Mouse (Mus musculus) macrophage (primary cell): Measurements from ENCODE around the gene Ankrd34a. TPM values are rescaled to one million over a fixed set of nuclear protein-coding genes. Genes with fewer than 3 reads are reported as not detected.
A peak's percentile ranks its signal among the peaks of the same experiment; 100 is the strongest.

Experiments
- H3K27ac ChIP-seq: fragments of 350-480 bp; formaldehyde crosslinking; 2 replicates; pipeline ENCODE4 v1.9.0; 2021
- H3K36me3 ChIP-seq: fragments of 350-480 bp; formaldehyde crosslinking; 2 replicates; pipeline ENCODE4 v1.9.0; 2021; ENCODE audit errors: inconsistent target
- H3K4me3 ChIP-seq: fragments of 350-480 bp; formaldehyde crosslinking; 2 replicates; pipeline ENCODE4 v1.9.0; 2021; ENCODE audit errors: inconsistent target
- H3K79me2 ChIP-seq: fragments of 350-480 bp; formaldehyde crosslinking; 2 replicates; pipeline ENCODE4 v1.9.0; 2021; ENCODE audit errors: inconsistent target
- WGBS: methylation state at CpG from one replicate; pipeline ENCODE4 v1.1.7; 2026; ENCODE audit warnings: inconsistent platforms; ENCODE audit not compliant: missing documents; 5-methylcytosine and 5-hydroxymethylcytosine counted together
- polyA plus RNA-seq: library from polyadenylated mRNA; stranded (reverse); fragments of 250-400 nt; gene quantifications from 3 replicates; pipeline ENCODE4 v1.2.4, GENCODE M21; 2018; ENCODE audit warnings: inconsistent platforms

The Ankrd34a gene
- polyA plus RNA-seq, 1 experiment from 2014 or later: 0.07 TPM

DNA sequence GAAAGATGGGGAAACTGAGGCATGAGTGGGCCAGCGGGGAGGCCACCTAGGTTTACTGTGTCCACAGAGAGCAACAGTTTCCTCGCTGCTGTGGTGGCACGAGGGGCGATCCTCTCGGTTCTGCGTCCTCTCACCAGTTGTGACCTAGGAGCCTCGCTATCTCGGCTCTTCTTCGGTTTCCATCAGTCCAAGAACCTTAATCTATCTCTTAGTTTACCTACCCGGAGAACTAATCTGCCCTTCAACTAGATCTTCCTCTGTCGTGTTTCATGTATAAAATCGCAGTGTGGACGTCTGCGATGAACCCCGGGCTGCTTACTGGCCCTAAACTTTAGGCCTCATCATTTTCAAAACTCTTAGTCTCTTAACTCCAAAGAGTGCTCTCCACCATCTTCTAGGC is 39.5 kb downstream of the Ankrd34a start:
- WGBS: 6% methylated on average over 15 of the region's 15 CpGs
- peaks cover 33% of the 10 kb centered on the region; the same call in 1 of the 2 replicates for H3K36me3 ChIP-seq
- peaks cover 27% of the 10 kb centered on the region for H3K79me2 ChIP-seq
- peak overlapping the region; percentile 86 for H3K4me3 ChIP-seq
- H3K27ac ChIP-seq: peak overlapping the region; percentile 36; the same call in 1 of the 2 replicates

DNA sequence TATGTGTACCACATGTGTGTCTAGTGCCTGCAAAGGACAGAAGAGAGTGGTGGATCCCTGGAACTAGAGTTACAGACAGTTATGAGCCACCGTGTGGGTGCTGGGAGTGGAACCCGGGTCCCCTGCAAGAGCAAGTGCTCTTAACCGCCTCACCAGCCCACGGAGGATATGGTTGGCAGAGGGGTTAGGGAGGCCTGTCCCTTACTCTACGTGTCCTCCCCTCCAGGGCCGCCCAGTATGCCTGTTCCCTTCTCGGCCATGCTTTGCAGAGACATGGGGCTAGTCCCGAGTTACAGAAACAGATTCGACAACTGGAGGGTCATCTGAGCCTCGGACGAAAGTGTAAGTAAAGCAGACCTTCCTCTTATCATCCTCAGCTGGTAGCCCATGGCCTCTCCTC is 40.0 kb downstream of the Ankrd34a start:
- H3K36me3 ChIP-seq: peaks cover 38% of the 10 kb centered on the region; the same call in 1 of the 2 replicates
- 75% methylated on average over 11 of the region's 11 CpGs for WGBS
- H3K27ac ChIP-seq: peak overlapping the region; percentile 36; the same call in 1 of the 2 replicates
- peak overlapping the region; percentile 86 for H3K4me3 ChIP-seq
- H3K79me2 ChIP-seq: peaks cover 22% of the 10 kb centered on the region

DNA sequence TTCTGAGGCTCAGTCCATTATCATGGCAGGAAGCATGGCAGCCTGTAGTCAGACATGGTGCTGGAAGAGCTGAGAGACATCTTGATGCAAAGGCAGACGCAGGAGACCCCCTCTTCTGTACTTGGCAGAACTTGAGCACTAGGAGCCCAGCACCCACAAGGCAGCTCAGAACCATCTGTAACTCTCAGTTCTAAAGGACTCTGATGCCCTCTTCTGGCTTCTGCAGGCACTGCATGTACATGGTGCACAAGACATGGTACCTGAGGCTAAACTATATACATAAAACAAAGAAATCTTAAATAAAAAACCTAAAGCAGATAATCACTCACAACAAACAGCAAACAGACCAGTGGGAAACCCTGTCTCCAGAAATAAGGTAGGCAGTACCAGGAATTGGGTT is 42.8 kb downstream of the Ankrd34a start:
- peaks cover 36% of the 10 kb centered on the region; the same call in 1 of the 2 replicates for H3K36me3 ChIP-seq
- 69% methylated on average over 1 of the region's 1 CpGs for WGBS
- no peak overlapping the region for H3K4me3 ChIP-seq
- peaks cover 10% of the 10 kb centered on the region; the same call in 1 of the 2 replicates for H3K79me2 ChIP-seq
- no peak overlapping the region for H3K27ac ChIP-seq

DNA sequence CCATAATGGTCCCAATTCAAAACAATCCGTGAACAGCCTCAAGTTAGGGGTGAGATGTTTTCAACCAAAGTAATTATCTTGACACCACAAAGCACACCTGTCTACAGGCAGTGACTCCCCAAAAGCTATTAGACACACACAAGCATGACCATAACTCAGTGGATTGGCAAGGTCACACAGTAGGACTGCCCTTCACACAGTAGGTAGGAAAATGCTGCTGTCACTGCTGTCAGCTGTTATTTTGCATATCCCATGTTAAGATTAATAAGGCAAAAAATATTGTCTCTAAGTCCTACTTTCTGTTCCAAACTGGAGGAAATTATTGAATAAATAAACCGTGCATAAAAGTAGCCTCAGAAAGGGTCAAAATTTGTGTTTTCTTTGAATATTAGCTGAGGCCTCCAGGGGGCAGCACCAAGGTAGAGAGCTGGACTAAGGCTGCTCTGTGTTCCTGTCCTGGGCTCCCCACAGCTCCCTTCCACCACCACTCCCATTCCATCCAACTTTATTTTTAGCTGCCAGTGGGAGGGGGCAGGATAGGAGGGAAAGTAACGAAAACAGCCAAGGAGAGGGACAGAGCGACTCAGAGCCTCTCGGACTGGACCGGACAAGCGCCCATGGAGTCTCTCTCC is 48.7 kb downstream of the Ankrd34a start, which contains the start of gene Itga10:
TSS of gene Itga10 (plus strand) at position 567 of the 632 bp plus-strand sequence.
- WGBS: 86% methylated on average over 7 of the region's 7 CpGs
- Histone ChIP-seq H3K27ac (no peak within 1 kb of the TSS), H3K4me3 (no peak within 1 kb of the TSS), H3K36me3 (peaks cover 23% of the 10 kb centered on the region; the same call in 1 of the 2 replicates), H3K79me2 (no peaks in the 10 kb centered on the region)

DNA sequence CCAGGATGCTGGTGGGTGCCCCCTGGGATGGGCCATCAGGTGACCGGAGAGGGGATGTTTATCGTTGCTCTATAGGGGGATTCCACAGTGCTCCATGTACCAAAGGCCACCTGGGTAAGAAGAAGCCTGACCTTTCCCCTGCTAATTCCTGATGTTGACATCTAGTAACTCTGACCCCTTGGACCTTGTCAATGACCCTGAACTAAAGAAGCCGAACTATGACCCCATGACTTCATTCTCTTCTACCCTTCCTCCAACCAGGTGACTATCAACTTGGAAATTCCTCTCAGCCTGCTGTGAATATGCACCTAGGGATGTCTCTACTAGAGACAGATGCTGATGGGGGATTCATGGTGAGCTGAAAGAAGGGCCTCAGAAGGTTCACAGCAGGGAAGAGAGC is 50.9 kb downstream of the Ankrd34a start:
- Histone ChIP-seq H3K79me2 (no peaks in the 10 kb centered on the region), H3K36me3 (peaks cover 15% of the 10 kb centered on the region; the same call in 1 of the 2 replicates), H3K27ac (no peak overlapping the region), H3K4me3 (no peak overlapping the region)
- WGBS: 97% methylated on average over 3 of the region's 3 CpGs

Other genes starting within 250 kb of the Ankrd34a start
- gene BC107364, start 144.3 kb upstream of the Ankrd34a start, polyA plus RNA-seq: not detected in 3 replicates
- gene Hfe2, start 71.5 kb upstream of the Ankrd34a start, polyA plus RNA-seq: not detected in 3 replicates
- gene Txnip, start 38.7 kb upstream of the Ankrd34a start, polyA plus RNA-seq: 198 to 536 TPM (median 239 TPM) in 3 replicates
- not detected in 3 replicates for gene Gm16253, start 19.7 kb upstream of the Ankrd34a start, polyA plus RNA-seq
- gene Polr3gl, start 2.5 kb upstream of the Ankrd34a start, polyA plus RNA-seq: 31.8 to 127 TPM (median 41.1 TPM) in 3 replicates
- gene Lix1l, start 4.5 kb downstream of the Ankrd34a start, polyA plus RNA-seq: 7.5 to 9.5 TPM (median 8.3 TPM) in 3 replicates
- 28.6 to 43.9 TPM (median 42.7 TPM) in 3 replicates for gene Rbm8a, start 33.3 kb downstream of the Ankrd34a start, polyA plus RNA-seq
- gene Pex11b, start 38.7 kb downstream of the Ankrd34a start, polyA plus RNA-seq: 17.2 to 29.8 TPM (median 26.2 TPM) in 3 replicates
- not detected in 3 replicates for gene Gm42957, start 38.8 kb downstream of the Ankrd34a start, polyA plus RNA-seq
- gene Itga10, start 48.9 kb downstream of the Ankrd34a start, polyA plus RNA-seq: 0.10 to 0.32 TPM (median 0.29 TPM) in 3 replicates
- gene Ankrd35, start 73.5 kb downstream of the Ankrd34a start, polyA plus RNA-seq: 0.03 to 0.07 TPM in 2 of 3 replicates, not detected in the other
- gene Pias3, start 99.7 kb downstream of the Ankrd34a start, polyA plus RNA-seq: 13.0 to 14.5 TPM (median 14.1 TPM) in 3 replicates
- 0.20 TPM in 1 of 3 replicates, not detected in the others for gene Nudt17, start 111.9 kb downstream of the Ankrd34a start, polyA plus RNA-seq
- gene Polr3c, start 131.0 kb downstream of the Ankrd34a start, polyA plus RNA-seq: 25.2 to 36.6 TPM (median 28.8 TPM) in 3 replicates
- gene Rnf115, start 131.0 kb downstream of the Ankrd34a start, polyA plus RNA-seq: 72.8 to 94.2 TPM (median 85.6 TPM) in 3 replicates
- not detected in 3 replicates for gene Pdzk1, start 232.6 kb downstream of the Ankrd34a start, polyA plus RNA-seq
- 0.14 TPM in 1 of 3 replicates, not detected in the others for gene Cd160, start 232.7 kb downstream of the Ankrd34a start, polyA plus RNA-seq